Mouse (Mus musculus) monocyte, adult 5-6 weeks (primary cell): ENCODE data around the gene Ltbp1. TPM values are rescaled to one million over a fixed set of nuclear protein-coding genes. Genes with fewer than 3 reads are reported as not detected.

Experiments
- ATAC-seq: fragments of 153-309, 156-312 bp; replicated peaks from 2 replicates; pipeline ENCODE4 v1.8.0; 2017; ENCODE audit warnings: mild to moderate bottlenecking; ENCODE audit not compliant: low TSS enrichment, insufficient number of reproducible peaks, severe bottlenecking, poor library complexity, low FRiP score
- total RNA-seq: library from RNA; stranded (forward); fragments of 200-1000, 200-491, 200-594 nt; gene quantifications from 3 replicates; pipeline ENCODE4 v1.2.3, GENCODE M21; 2017

The Ltbp1 gene
- total RNA-seq, 1 experiment from 2014 or later, result 1.0 TPM

- ATAC-seq, result no peak
These were observed 44.1 kb downstream of the Ltbp1 start for GRCm38 (mm10) chr17:75049366-75049969.

- ATAC-seq, result no peak
These were observed 46.1 kb downstream of the Ltbp1 start for GRCm38 (mm10) chr17:75051440-75051925.

- no peak for ATAC-seq
These were observed 49.9 kb downstream of the Ltbp1 start for GRCm38 (mm10) chr17:75055235-75055634.

DNA sequence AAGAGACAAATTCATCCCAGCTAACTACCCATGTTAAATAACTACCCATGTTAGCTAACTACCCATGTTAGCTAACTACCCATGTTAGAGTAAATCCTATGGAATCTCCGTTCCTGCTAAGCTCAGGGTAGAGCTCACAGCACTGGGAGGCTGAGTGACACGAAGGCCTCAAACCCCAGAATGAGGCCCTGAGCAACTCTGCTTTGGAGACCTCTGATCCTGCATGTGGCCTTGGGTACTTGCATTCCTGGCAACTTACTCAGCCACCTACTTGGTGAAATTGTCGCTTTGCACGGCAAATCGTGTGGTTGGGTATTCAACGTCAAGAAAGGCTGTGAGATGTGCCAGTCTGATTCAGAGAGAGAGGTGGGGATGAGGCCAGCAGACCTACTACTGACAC, 50.6 kb downstream of the Ltbp1 start:
- no peak for ATAC-seq

DNA sequence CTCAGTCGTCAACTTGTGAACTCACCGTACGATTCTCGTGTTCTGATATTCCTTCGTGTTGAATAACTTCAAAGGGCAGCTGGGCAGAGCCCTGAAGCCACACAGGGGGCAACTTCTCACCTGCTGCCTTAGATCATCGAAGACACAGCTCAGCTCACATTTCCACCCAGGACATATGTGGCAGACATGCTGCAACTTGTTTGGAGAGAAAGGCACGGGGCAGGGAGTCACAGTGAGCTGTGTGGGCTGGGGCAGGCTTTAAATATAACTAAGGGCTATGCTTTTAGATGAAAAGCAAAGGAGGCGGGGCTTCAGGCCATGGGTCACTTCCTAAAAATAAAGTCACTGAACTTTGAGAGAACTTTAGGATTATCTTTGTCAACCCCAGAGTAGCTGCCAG, 51.3 kb downstream of the Ltbp1 start:
- no peak for ATAC-seq

DNA sequence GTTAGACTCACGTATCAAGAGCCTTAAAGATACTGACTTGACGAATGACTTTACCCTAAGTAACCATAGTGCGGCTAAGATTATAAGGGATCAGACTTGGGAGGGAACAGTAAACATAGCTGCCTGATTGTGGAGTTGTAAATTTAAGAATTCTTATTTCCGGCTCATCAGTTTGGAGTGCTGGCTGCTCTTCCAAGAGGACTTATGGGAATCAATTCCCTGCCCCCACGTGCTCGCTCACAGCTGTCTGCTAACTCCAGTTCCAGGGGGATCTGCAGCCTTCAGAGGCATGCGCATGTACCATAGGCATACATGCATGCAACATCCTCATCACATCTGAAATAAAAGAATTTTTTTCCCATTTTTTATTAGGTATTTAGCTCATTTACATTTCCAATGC, 61.0 kb downstream of the Ltbp1 start:
- no peak for ATAC-seq

DNA sequence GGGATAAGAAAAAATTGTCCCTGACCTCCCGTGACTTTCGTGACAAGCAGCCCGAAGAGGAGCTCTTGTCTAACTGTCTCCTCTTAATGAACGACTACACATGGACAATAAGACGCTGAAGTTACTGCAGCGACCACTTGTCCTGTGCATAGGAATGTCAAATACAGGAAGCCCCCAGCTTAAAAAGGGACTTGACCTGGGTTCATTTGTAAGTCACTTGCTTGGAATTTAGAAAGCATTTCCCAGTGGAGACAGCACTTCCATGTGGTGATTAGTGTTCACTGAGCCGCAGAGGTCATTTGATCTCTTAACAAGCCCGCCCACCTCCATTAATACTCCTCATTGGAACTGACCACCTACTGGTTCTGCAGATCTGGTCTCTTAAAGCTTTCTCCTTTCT, 61.9 kb downstream of the Ltbp1 start:
- no peak for ATAC-seq

GRCm38 (mm10) chr17:75069232-75069631, 63.9 kb downstream of the Ltbp1 start:
- ATAC-seq, result no peak

- no peak for ATAC-seq
These were observed 65.8 kb downstream of the Ltbp1 start for GRCm38 (mm10) chr17:75071174-75071573.

GRCm38 (mm10) chr17:75071749-75072148, 66.4 kb downstream of the Ltbp1 start:
- no peak for ATAC-seq

GRCm38 (mm10) chr17:75073887-75074286, 68.5 kb downstream of the Ltbp1 start:
- ATAC-seq, result no peak

DNA sequence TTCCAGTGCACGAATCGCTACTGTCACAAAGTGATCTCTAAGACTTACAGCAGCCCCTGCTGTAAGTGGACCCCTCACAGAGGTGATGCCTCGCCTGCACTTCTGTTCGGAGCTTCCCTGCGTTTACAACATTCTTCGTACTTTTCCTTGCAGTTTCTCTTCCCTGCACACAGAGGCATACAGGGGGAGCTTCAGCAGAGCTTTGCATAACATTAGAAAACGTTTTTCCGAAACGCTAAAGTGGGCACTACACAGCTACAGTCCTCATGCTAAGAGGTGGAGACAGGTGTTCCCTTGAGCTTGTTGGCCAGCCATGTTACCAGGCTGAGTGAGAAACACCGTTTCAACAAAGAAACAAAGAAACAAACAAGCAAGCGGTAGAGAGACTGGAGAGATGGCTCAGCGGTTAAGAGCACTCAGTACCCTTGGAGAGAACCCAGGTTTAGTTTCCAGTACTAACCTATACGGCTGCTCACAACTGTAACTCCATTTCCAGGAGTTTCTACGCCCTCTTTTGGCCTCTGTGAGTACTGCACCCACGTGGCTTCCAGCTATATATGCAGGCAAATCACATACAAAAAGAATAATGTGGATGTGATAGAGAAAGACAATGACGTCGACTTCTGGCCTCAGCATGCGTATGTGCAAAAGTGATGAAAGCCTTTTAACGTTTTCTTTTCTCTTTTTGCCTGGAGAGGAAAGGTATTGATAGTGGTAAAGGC, 69.8 kb downstream of the Ltbp1 start:
- ATAC-seq, result no peak

DNA sequence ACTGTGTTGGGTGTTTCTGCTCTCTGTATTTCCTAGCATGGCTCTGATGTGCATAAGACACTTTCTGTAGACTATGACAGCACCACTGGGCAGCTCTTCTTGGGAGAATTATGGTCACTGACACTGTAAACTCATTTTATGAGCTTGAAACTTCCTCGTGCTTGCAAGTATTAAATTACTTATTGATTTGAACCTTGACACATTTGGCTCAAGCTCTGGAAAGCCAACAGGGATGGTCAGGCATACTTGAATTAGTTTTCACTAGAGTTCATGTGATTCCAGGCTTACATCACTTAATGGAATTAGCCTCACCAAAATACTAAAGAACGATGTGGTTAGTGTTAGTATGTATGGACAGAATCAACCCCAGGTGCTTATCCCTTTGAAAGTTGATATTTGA, 76.0 kb downstream of the Ltbp1 start:
- no peak for ATAC-seq

DNA sequence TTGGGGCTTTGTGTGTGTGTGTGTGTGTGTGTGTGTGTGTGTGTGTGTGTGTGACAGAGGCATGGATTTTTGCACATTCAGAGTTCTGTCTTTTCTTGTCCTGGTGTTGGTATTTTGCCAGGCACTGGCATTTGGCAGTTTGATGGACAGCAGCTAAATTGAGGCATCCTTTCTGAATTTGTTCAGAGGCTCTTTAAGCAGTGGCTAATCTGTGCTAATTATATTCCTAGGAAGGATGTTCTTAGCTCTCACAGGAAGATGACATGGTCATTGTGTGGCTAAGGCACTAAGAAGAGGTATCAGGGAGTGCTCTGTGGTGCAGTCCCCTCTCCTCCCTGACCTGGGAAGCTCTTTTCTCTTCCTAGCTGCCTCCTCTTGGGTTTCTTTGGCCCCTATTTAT, 77.1 kb downstream of the Ltbp1 start:
- ATAC-seq, result no peak

- ATAC-seq, result no peak
These were observed 82.1 kb downstream of the Ltbp1 start for GRCm38 (mm10) chr17:75087296-75087941.

DNA sequence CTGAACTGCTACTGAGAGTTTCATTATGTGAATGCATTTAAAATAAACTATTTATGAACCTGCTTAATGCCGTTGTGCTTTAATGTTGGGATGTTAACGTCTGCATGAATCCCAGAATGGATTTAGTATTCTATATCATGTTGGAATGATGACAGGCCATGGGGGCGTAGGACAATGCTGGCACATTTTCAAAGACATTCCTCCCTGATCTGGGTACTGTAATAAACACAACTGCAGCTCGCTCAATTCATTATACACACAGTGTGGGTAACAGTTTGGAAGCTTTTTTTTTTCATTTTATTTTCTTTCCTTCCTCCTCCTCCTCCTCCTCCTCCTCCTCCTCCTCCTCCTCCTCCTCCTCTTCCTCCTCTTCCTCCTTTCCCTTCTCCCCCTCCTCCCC, 82.9 kb downstream of the Ltbp1 start:
- ATAC-seq, result no peak

DNA sequence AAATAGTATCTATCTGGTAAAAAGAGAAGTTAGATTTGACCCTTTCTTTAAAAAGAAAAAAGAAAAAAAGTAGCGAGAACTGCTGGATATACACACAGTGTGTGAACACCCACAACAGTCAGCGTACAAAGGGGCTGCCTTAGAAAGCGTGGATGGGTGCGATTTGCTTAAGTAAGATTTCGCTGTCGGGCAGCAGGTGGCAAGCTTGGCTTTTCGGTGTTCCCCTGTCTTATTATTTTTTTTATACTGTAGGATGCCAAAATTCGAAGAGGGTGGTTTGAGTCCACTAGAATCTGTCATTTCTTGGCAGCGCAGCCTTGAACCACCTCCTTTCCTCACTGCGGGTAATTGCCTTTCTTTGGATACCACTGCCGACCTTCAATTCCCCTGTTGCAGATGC, 83.4 kb downstream of the Ltbp1 start:
- no peak for ATAC-seq

GRCm38 (mm10) chr17:75090556-75090955, 85.2 kb downstream of the Ltbp1 start:
- no peak for ATAC-seq

DNA sequence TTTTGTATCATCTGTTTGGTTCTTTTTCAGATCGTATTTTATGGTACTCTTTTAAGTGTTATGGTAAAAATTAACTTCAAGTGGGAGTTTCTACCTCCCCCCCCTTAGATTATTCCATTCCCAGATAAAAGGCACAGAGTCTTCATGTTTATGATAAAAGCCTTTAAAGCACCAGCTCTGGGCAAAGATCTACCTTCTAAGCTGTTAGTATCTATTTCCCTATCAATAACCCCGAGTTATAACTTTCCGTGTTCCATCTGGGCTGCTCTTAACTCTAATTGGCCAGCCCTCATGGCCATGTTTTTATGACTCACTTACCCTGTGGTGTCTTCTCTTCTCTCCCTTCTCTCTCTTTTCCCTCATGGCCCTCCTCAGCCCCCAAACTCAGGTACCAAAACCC, 88.2 kb downstream of the Ltbp1 start:
- ATAC-seq, result no peak

DNA sequence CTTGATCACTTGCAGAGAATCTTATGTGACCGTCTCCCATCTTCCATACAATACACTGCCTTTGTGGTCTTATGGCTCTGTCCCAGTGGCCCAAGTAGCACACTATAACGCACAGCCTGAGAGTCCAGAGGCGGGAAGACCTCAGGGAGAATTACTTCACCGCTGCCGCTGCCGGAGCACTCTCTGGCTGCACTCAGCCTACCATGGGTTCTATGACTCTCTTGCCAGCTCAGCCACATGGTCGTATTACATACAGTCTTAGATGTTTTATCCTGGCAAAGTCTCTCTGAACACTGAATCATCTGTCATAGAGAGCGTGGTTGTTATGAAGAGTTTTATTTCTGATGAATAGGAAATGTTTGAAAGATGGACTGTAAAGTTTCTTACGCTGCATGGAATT, 89.2 kb downstream of the Ltbp1 start:
- no peak for ATAC-seq
